Mouse (Mus musculus) embryonic facial prominence, embryonic 12.5 days (tissue): ENCODE data around the gene Gabrd. TPM values are rescaled to one million over a fixed set of nuclear protein-coding genes. Genes with fewer than 3 reads are reported as not detected.

Source experiments
- ATAC-seq: fragments of 200-750 bp; cut with Nextera tagmentation; 2 replicates; pipeline ENCODE4 v1.8.0; 2017; ENCODE audit not compliant: insufficient number of reproducible peaks, insufficient read depth, low FRiP score, low TSS enrichment
- H3K27ac ChIP-seq: fragments of 300-500 bp; sonication (generic); 2 replicates; pipeline ENCODE4 v1.5.1; 2016; ENCODE audit warnings: mild to moderate bottlenecking
- H3K27me3 ChIP-seq: fragments of 300-500 bp; sonication (generic); 2 replicates; pipeline ENCODE4 v1.6.1; 2016; ENCODE audit warnings: mild to moderate bottlenecking, moderate library complexity
- H3K36me3 ChIP-seq: fragments of 300-500 bp; sonication (generic); 2 replicates; pipeline ENCODE4 v1.6.1; 2016; ENCODE audit warnings: mild to moderate bottlenecking
- H3K4me1 ChIP-seq: fragments of 300-500 bp; sonication (generic); 2 replicates; pipeline ENCODE4 v1.6.1; 2016
- H3K4me2 ChIP-seq: fragments of 300-500 bp; sonication (generic); replicated peaks from 2 replicates; pipeline ENCODE4 v1.6.1; 2016; ENCODE audit warnings: mild to moderate bottlenecking, moderate library complexity
- H3K4me3 ChIP-seq: fragments of 300-500 bp; sonication (generic); 2 replicates; pipeline ENCODE4 v1.5.1; 2016; ENCODE audit warnings: mild to moderate bottlenecking
- H3K9ac ChIP-seq: fragments of 300-500 bp; sonication (generic); 2 replicates; pipeline ENCODE4 v1.6.1; 2016; ENCODE audit warnings: mild to moderate bottlenecking, moderate library complexity
- H3K9me3 ChIP-seq: fragments of 300-500 bp; sonication (generic); 2 replicates; pipeline ENCODE4 v1.6.1; 2016; ENCODE audit warnings: mild to moderate bottlenecking, moderate library complexity
- WGBS: fragments of 180-500 bp; shearing (Covaris S2); methylation state at CpG from one replicate; pipeline ENCODE4 v1.1.7; 2016; 5-methylcytosine and 5-hydroxymethylcytosine counted together
- polyA plus RNA-seq: library from polyadenylated mRNA; unstranded; fragments of >200 nt; fragmentation: Nextera tagmentation; extraction: Ambion mirVana; gene quantifications from 2 replicates; pipeline ENCODE4 v1.2.1, GENCODE M21; 2016

Gene Gabrd
- polyA plus RNA-seq, 1 experiment from 2014 or later: not detected

DNA sequence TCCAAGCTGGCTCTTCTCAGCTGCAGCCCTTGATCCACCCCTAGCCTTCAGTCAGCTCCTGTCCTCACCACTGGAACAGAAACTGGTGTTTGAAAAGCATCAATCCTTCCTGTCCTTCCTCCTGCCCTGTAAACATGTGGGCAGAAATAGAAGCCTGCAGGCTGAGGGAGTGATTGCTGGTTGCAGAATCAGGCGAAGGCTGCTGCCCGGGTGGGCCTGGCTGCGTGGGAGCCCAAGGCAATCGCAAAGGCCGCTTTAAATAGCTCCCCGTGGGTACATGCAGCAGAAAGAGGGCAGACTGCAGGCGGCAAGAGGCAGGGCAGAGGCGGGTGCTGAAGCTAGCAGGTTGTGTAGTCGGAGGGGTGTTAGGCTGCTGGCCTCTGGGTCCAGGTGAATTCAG, 15.2 kb downstream of the Gabrd start:
- Histone ChIP-seq H3K27me3 (no peaks in the 10 kb centered on the region), H3K36me3 (no peaks in the 10 kb centered on the region), H3K4me2 (no peak overlapping the region), H3K4me3 (no peak overlapping the region), H3K27ac (no peak overlapping the region), H3K9me3 (no peaks in the 10 kb centered on the region), H3K9ac (no peak overlapping the region), H3K4me1 (no peaks in the 10 kb centered on the region)
- ATAC-seq: no peak
- 28% methylated on average over 9 of the region's 9 CpGs for WGBS

DNA sequence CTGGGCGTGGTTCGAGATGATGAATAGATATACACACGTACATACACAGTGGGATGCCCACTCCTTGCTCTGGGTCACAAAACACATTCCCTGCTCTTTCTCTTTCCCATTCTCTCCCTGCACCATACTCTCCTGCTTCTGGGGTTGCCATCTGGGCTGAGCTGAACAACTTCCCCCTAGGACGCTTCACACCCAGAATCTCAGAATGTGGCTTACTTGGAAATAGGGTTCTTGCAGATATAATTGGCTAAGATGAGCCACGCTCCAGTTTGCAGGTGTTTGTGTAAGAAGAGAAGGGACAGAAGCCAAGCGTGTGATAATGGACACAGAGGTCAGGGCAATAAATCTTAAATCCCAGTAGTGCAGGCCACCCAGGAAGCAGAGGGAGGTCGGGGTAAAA, 15.9 kb downstream of the Gabrd start:
- WGBS: 63% methylated on average over 7 of the region's 7 CpGs
- H3K36me3 ChIP-seq: no peaks in the 10 kb centered on the region
- H3K4me1 ChIP-seq: no peaks in the 10 kb centered on the region
- H3K9ac ChIP-seq: no peak overlapping the region
- ATAC-seq: no peak
- no peak overlapping the region for H3K27ac ChIP-seq
- no peak overlapping the region for H3K4me2 ChIP-seq
- H3K27me3 ChIP-seq: no peaks in the 10 kb centered on the region
- no peaks in the 10 kb centered on the region for H3K9me3 ChIP-seq
- no peak overlapping the region for H3K4me3 ChIP-seq

DNA sequence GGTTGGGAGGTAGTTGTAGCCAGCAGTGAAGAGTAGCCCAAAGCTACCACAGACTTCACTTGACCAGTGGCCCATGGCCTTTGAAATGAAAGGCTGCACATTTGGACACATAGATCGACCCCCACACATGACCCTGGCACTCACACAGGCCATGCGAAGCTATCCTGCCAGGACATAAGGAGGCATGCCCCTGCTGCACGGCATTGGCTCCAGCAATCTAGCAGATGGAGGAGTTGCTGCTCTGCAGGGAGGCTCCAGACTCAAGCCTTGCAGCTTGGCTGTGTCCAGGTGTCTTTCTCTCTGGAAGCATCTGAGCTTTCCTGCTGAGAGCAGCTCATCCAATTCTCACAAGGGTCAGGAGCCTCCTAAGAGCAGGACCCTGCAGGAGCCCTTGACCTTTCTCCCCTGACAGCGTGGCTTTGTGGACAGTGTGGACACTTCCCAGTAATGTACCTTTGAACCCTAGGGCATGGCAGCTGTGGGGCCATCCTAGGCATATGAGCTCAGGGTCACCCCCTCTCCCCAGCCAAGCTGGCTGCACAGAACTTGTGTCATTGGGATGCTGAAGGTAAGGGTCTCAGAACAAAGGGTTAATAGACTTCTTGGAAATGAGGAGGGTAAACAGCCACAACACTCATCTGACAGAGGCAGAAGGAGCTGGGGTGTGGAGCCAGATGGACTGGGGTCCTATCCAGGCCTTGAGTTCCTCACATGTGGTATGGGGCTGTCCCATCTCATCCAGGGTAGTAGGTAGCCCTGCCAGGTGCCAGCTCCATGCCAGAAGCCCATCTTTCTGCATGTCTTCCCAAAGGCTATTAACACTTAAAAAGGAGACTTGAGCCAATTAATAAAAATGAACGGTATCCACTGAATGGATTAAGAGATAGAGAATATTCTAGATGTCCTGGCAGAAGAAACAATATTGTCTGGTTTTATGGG, 25.8 kb downstream of the Gabrd start:
- Histone ChIP-seq H3K27me3 (no peaks in the 10 kb centered on the region), H3K4me3 (no peak overlapping the region), H3K9me3 (no peaks in the 10 kb centered on the region), H3K27ac (no peak overlapping the region), H3K36me3 (no peaks in the 10 kb centered on the region), H3K9ac (no peak overlapping the region), H3K4me2 (no peak overlapping the region), H3K4me1 (no peaks in the 10 kb centered on the region)
- 75% methylated on average over 5 of the region's 5 CpGs for WGBS
- no peak for ATAC-seq

DNA sequence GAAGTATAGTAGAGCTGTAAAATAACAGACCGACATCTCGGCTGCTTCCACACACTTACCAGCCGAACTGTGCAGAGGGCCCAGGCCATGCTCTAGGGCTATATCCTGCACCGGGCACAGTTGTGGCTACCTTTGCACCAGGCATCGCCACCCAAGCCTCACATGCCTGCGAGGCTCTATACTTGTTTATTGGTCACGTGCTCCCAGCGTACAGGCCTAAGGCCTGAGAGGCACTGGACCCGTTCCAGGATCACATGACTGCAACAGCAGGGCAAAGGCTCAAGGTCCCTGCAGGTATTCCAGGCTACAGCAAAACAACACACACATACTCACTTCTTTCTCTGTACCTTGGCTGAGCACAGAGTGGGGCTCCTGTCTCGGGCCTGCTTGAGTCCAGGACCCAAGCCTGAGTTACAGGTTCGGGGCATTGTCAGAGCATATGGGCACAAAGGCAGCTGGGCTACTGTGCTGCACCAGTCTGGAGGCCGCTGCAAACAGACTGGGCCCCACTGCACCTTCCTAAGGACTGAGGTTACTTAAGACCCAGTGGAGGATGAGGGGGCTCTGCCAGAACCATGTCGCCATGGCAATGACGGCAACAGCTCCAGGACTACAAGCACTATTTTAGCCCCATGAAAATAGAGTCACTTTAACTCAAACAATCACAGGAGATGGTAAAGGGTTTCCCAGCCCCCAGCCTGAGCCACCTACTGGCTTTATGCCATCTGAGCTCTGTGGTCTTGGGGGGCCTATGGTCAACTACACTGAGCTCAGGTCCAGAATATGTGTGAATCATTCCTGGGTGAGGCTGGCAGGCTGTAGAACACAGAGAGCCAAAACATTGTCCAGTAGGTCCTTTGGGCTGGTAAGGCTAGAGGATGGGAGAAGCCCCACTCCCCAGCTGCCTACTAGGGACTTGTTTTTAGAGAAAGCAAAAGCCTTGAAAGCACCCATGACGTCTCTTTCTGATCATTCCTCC, 26.9 kb downstream of the Gabrd start:
- WGBS: 82% methylated on average over 15 of the region's 15 CpGs
- no peak overlapping the region for H3K9ac ChIP-seq
- ATAC-seq: no peak
- no peaks in the 10 kb centered on the region for H3K36me3 ChIP-seq
- H3K4me3 ChIP-seq: no peak overlapping the region
- no peak overlapping the region for H3K27ac ChIP-seq
- H3K9me3 ChIP-seq: no peaks in the 10 kb centered on the region
- peaks cover 4% of the 10 kb centered on the region; the same call in 1 of the 2 replicates for H3K27me3 ChIP-seq
- H3K4me1 ChIP-seq: no peaks in the 10 kb centered on the region
- no peak overlapping the region for H3K4me2 ChIP-seq

DNA sequence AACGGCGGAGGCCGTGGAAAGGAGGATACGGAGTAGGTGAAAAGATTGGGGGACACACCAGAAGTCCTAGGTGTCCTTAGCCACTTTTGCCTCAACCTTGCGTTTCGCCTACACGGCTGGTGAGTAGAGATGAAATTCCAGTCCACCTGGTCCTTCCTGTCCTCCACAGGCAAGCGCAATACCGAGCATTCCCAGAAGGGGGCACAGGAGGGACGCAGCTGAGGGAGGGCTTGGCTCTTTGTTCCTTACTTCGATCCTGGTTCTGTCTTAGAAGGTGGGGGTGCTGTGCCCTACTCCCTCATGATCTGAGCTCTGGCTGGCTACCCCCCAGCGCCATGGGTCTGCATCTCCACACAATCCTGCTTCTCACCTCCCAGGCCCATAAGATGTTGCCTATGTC, 29.2 kb downstream of the Gabrd start:
- no peak for ATAC-seq
- H3K27me3 ChIP-seq: peaks cover 15% of the 10 kb centered on the region
- no peak overlapping the region for H3K4me2 ChIP-seq
- no peak overlapping the region for H3K27ac ChIP-seq
- 20% methylated on average over 12 of the region's 12 CpGs for WGBS
- no peak overlapping the region for H3K9ac ChIP-seq
- H3K4me1 ChIP-seq: no peaks in the 10 kb centered on the region
- no peaks in the 10 kb centered on the region for H3K9me3 ChIP-seq
- no peaks in the 10 kb centered on the region for H3K36me3 ChIP-seq
- H3K4me3 ChIP-seq: no peak overlapping the region

DNA sequence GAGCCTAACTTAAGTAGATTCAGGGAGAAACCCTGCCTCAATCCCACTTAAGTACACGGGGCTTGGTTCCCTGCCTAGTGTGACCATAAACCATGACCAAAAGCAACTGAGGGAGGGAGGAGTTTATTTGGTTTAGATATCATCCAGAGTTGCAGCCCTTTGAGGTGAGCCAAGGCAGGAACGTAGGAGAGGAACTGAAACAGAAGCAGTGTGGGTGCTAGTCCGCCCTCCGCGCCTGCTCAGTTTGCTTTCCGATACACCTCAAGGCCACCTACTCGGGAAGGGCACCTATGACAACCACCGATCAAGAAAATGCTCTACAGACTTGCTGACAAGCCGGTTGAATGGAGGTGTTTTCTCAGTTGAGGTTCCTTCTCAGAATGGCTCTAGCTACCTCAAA, 30.2 kb downstream of the Gabrd start:
- no peak overlapping the region for H3K4me3 ChIP-seq
- H3K9ac ChIP-seq: no peak overlapping the region
- no peak overlapping the region for H3K4me2 ChIP-seq
- H3K9me3 ChIP-seq: no peaks in the 10 kb centered on the region
- H3K27ac ChIP-seq: no peak overlapping the region
- no peak for ATAC-seq
- H3K4me1 ChIP-seq: peaks cover under 1% of the 10 kb centered on the region; the same call in 1 of the 2 replicates
- WGBS: 89% methylated on average over 9 of the region's 9 CpGs
- no peaks in the 10 kb centered on the region for H3K36me3 ChIP-seq
- H3K27me3 ChIP-seq: peaks cover 24% of the 10 kb centered on the region

DNA sequence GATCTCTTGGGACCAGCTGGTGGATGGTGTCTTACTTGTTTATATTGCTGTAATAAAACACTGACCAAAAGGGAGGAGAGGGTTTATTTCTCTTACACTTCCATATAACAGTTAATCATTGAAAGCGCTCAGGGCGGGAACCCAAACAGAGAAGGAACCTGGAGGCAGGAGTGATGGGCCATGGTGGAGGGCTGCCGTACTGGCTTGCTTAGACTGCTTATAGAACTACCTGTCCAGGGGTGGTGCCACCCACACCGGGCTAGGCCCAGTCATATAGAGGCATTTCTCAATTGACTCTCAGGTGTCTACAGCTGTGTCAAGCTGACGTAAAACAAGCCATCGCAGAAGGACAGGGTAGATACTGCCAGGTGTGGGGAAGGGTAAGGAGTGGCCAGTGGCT, 31.1 kb downstream of the Gabrd start:
- WGBS: 89% methylated on average over 6 of the region's 6 CpGs
- Histone ChIP-seq H3K4me1 (peaks cover 3% of the 10 kb centered on the region), H3K27ac (no peak overlapping the region), H3K4me2 (no peak overlapping the region), H3K9me3 (no peaks in the 10 kb centered on the region), H3K36me3 (no peaks in the 10 kb centered on the region), H3K4me3 (no peak overlapping the region), H3K27me3 (peaks cover 34% of the 10 kb centered on the region), H3K9ac (no peak overlapping the region)
- ATAC-seq: no peak

DNA sequence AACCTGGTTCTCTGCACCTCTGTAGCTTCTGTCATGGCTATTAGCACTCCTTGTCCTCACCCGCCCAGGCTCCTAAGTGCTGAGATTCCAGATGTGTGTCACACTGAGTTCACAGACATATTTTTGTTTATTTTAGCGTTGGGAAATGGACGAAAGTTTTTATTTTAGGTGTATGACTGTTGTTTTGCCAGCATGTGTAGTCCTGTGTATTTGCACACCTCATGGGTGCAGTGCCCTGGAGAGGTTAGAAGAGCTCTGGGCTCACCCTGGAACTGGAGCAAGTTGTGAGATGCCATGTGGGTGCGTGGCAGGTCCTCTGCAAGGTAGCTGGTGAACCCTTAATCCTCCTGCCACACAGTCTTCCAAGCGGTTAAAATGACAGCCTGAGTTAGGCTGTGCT, 35.5 kb downstream of the Gabrd start:
- Histone ChIP-seq H3K36me3 (no peaks in the 10 kb centered on the region), H3K27ac (no peak overlapping the region), H3K4me1 (peaks cover 13% of the 10 kb centered on the region), H3K9me3 (no peaks in the 10 kb centered on the region), H3K4me3 (no peak overlapping the region), H3K4me2 (peak overlapping the region; percentile 61; the same call in 1 of the 2 replicates), H3K9ac (no peak overlapping the region), H3K27me3 (peaks cover 72% of the 10 kb centered on the region)
- 35% methylated on average over 5 of the region's 5 CpGs for WGBS
- no peak for ATAC-seq

DNA sequence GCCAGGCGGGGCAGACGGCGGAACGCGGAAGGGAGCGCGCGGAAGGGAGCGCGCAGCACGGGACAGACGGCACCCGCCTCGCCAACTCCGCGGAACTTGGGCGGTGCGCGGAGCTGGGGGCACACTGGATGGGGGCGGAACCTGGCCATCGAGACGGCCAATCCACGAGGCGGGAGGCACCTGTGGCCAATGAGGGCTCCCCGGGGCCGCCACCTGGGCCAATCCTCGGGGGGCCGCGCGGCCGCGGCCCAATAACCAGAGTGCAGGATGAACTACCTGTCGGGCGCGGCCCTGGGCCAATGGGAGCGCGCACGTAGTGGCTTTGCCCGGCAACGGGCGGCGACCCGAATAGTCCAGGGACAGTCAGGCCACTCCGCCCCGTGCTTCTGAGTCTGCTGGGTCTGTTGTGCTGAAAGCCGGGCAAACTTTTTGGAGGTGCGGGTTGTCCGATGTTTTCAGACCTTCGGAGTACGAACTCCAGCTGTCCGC, 36.6 kb downstream of the Gabrd start, which contains the start of gene Prkcz:
TSS of gene Prkcz (minus strand) at position 59 of the 489 bp plus-strand sequence.
- under 1% methylated on average over 51 of the region's 51 CpGs for WGBS
- Histone ChIP-seq H3K9ac (0 out of 2 replicates have a peak within 1 kb of the TSS, but pooled peaks have one; percentile 15), H3K36me3 (no peaks in the 10 kb centered on the region), H3K9me3 (no peaks in the 10 kb centered on the region), H3K4me2 (peak within 1 kb of the TSS; percentile 61), H3K27ac (no peak within 1 kb of the TSS), H3K4me3 (peak within 1 kb of the TSS; percentile 50), H3K27me3 (peaks cover 71% of the 10 kb centered on the region), H3K4me1 (peaks cover 13% of the 10 kb centered on the region)
- peak; percentile 95 for ATAC-seq

DNA sequence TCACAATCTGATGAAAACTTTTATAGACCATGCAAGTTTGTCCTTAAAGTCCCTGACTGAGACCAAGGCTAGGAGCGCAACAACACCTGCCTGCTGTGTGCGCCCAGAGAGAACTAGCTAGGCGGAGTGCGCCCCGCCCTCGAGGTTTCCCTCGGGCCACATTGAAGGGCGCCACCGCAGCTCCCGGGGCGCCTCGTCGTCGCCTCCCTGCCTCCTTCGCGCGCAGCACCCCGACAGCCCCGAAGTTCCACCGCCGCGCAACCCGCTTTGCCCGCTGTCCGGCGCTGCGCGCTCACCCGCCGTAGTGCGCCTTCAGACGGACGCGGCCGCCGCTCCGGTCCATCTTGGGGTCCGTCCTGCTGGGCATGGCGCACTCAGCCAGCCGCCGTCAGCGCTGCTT, 37.1 kb downstream of the Gabrd start:
- ATAC-seq: no peak
- Histone ChIP-seq H3K4me1 (peaks cover 13% of the 10 kb centered on the region), H3K9me3 (no peaks in the 10 kb centered on the region), H3K27ac (no peak overlapping the region), H3K4me3 (peak overlapping the region; percentile 50), H3K9ac (0 out of 2 replicates have a peak overlapping the region, but pooled peaks have one; percentile 15), H3K4me2 (peak overlapping the region; percentile 61), H3K27me3 (peaks cover 66% of the 10 kb centered on the region), H3K36me3 (no peaks in the 10 kb centered on the region)
- WGBS: under 1% methylated on average over 41 of the region's 42 CpGs
